Mouse (Mus musculus) hindbrain, embryonic 12.5 days (tissue): ENCODE results near the gene Polr1a. TPM values are rescaled to one million over a fixed set of nuclear protein-coding genes. Genes with fewer than 3 reads are reported as not detected.

Source experiments
- ATAC-seq: fragments of 200-750 bp; cut with Nextera tagmentation; 2 replicates; pipeline ENCODE4 v1.8.0; 2017; ENCODE audit warnings: moderate TSS enrichment; ENCODE audit not compliant: low FRiP score
- H3K27ac ChIP-seq: fragments of 300-500 bp; sonication (generic); 2 replicates; pipeline ENCODE4 v1.5.1; 2016; ENCODE audit warnings: mild to moderate bottlenecking
- H3K27me3 ChIP-seq: fragments of 300-500 bp; sonication (generic); 2 replicates; pipeline ENCODE4 v1.6.1; 2016; ENCODE audit warnings: mild to moderate bottlenecking
- H3K36me3 ChIP-seq: fragments of 300-500 bp; sonication (generic); 2 replicates; pipeline ENCODE4 v1.6.1; 2016; ENCODE audit warnings: mild to moderate bottlenecking
- H3K4me1 ChIP-seq: fragments of 300-500 bp; sonication (generic); 2 replicates; pipeline ENCODE4 v1.6.1; 2016
- H3K4me2 ChIP-seq: fragments of 300-500 bp; sonication (generic); replicated peaks from 2 replicates; pipeline ENCODE4 v1.6.1; 2016; ENCODE audit warnings: mild to moderate bottlenecking
- H3K4me3 ChIP-seq: fragments of 300-500 bp; sonication (generic); 2 replicates; pipeline ENCODE4 v1.5.1; 2016; ENCODE audit warnings: mild to moderate bottlenecking
- H3K9ac ChIP-seq: fragments of 300-500 bp; sonication (generic); 2 replicates; pipeline ENCODE4 v1.6.1; 2016; ENCODE audit warnings: mild to moderate bottlenecking, moderate library complexity
- H3K9me3 ChIP-seq: fragments of 300-500 bp; sonication (generic); replicated peaks from 2 replicates; pipeline ENCODE4 v1.6.1; 2016; ENCODE audit warnings: mild to moderate bottlenecking
- WGBS: fragments of 180-500 bp; shearing (Covaris S2); methylation state at CpG from one replicate; pipeline ENCODE4 v1.1.7; 2016; 5-methylcytosine and 5-hydroxymethylcytosine counted together
- polyA plus RNA-seq: library from polyadenylated mRNA; unstranded; fragments of >200 nt; fragmentation: Nextera tagmentation; extraction: Ambion mirVana; gene quantifications from 2 replicates; pipeline ENCODE4 v1.2.1, GENCODE M21; 2016

Gene Polr1a
- 31.5 and 32.5 TPM in 2 replicates for polyA plus RNA-seq

- peaks cover 8% of the 10 kb centered on the region for H3K4me1 ChIP-seq
- peaks cover 30% of the 10 kb centered on the region for H3K36me3 ChIP-seq
- H3K27me3 ChIP-seq, result no peaks in the 10 kb centered on the region
- under 1% methylated on average over 58 of the region's 58 CpGs for WGBS
- H3K4me2 ChIP-seq, result peak within 1 kb of the TSS; percentile 80
- H3K9me3 ChIP-seq, result no peaks in the 10 kb centered on the region
- ATAC-seq, result peak; percentile 93
- H3K4me3 ChIP-seq, result peak within 1 kb of the TSS; percentile 80
- H3K9ac ChIP-seq, result peak within 1 kb of the TSS; percentile 68
- peak within 1 kb of the TSS; percentile 52; the same call in 1 of the 2 replicates for H3K27ac ChIP-seq
Measured at GRCm38 (mm10) chr6:71908481-71909381, at the start of gene Polr1a, which contains the start of gene Ptcd3. Polr1a (plus strand) TSS chr6:71909053. Ptcd3 (minus strand) TSS chr6:71908750.

DNA sequence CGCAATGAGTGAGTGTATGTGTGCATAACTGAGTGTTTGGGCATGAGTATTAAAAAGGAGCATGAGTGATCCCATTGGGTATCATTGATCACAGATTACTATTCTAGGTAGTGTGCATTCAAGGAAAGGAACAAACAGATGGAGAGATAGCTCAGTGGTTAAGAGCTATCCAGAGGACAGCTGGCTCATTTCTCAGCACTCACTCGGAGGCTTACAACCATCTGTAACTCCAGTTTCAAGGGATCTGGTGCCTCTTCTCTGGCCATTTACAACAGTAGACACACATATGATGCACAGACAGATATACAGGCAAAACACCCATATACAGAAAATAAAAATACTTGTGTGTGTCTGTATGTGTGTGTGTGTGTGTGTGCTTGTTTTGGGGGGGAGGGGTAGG, 41.1 kb upstream of the Polr1a start:
- Histone ChIP-seq H3K36me3 (peaks cover 79% of the 10 kb centered on the region), H3K27ac (no peak overlapping the region), H3K4me1 (no peaks in the 10 kb centered on the region), H3K4me2 (no peak overlapping the region), H3K9me3 (no peaks in the 10 kb centered on the region), H3K9ac (no peak overlapping the region), H3K4me3 (no peak overlapping the region), H3K27me3 (no peaks in the 10 kb centered on the region)
- WGBS, result 91% methylated on average over 2 of the region's 2 CpGs
- no peak for ATAC-seq

DNA sequence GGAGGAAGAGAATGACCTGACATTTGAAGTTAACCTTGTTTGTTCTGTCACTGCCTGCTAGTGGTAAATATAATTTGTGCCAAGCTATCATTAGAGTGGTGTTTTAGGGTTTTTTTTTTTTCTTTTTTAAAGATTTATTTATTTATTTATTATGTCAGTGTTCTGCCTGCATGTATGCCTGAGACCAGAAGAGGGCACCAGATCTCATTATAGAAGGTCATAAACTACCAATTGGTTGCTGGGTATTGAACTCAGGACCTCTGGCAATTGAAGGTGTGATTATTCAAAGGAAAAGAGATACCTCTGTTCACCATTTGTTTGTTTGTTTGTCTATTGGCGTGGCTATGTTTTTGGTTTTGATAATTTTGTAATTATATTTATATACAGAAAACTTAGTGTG, 40.0 kb upstream of the Polr1a start:
- Histone ChIP-seq H3K4me3 (no peak overlapping the region), H3K36me3 (peaks cover 77% of the 10 kb centered on the region), H3K9ac (no peak overlapping the region), H3K9me3 (no peaks in the 10 kb centered on the region), H3K4me2 (no peak overlapping the region), H3K4me1 (no peaks in the 10 kb centered on the region), H3K27ac (no peak overlapping the region), H3K27me3 (no peaks in the 10 kb centered on the region)
- 96% methylated on average over 1 of the region's 1 CpGs for WGBS
- ATAC-seq, result no peak

- ATAC-seq, result no peak
- H3K9me3 ChIP-seq, result no peaks in the 10 kb centered on the region
- no peaks in the 10 kb centered on the region for H3K4me1 ChIP-seq
- no peak overlapping the region for H3K9ac ChIP-seq
- H3K27ac ChIP-seq, result no peak overlapping the region
- no peak overlapping the region for H3K4me2 ChIP-seq
- 96% methylated on average over 9 of the region's 9 CpGs for WGBS
- peaks cover 80% of the 10 kb centered on the region for H3K36me3 ChIP-seq
- no peaks in the 10 kb centered on the region for H3K27me3 ChIP-seq
- no peak overlapping the region for H3K4me3 ChIP-seq
Measured at GRCm38 (mm10) chr6:71871396-71871795, 37.5 kb upstream of the Polr1a start.

DNA sequence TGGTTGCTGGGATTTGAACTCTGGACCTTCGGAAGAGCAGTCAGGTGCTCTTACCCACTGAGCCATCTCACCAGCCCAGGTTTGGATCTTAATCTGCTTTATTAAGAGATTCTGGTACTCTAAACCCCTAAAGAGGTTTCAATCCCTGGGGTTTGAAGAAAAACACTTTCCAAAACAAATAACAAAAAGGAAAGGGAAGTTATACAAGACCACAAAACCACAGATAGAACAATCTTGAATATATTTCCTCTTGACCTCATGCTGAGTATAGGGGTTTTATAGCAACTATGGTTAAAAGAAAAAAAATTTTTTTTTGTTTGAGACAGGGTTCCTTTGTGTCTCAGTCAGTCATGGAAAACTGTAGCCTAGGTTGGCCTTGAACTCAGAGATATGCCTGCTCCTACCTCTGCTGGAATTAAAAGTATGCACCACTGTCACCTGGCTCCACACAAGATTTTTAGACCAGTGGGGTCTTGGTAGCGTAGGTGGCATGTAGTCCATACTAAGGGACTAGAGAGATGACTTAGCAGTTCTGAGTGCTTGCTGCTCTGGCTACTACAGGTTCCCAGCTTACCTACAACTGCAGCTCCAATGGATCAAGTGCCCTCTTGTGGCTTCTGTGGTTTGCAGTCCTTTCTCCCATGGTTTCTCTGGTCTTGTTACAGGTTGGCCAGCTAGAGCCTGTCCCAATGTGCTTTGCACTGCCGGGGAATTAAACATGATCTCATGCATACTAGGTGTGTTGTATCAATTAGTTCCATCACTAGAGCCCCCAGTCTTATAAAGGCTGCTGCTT, 30.7 kb upstream of the Polr1a start:
- Histone ChIP-seq H3K9me3 (no peaks in the 10 kb centered on the region), H3K4me2 (no peak overlapping the region), H3K9ac (no peak overlapping the region), H3K27me3 (no peaks in the 10 kb centered on the region), H3K4me3 (no peak overlapping the region), H3K36me3 (peaks cover 82% of the 10 kb centered on the region), H3K4me1 (no peaks in the 10 kb centered on the region), H3K27ac (no peak overlapping the region)
- no peak for ATAC-seq
- 88% methylated on average over 3 of the region's 3 CpGs for WGBS

DNA sequence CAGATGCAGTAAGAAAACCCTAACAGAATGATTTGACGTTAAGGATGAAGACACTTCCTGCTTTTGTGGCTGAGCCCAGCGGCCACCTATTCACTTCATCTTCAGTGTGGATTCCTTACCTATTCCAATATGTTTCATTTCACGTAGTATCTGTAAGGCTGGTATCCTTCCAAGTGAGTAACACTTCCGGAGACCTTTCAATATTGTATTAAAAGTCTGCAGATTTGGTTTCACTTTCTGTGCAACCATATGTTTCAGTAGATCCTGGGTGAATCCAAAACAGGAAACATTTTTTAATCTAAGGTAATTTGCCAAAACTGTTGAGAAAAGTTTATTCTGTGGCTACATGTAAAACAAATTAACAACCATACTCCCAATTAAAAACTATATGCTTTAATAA, 15.6 kb upstream of the Polr1a start:
- no peaks in the 10 kb centered on the region for H3K4me1 ChIP-seq
- WGBS, result 95% methylated on average over 4 of the region's 4 CpGs
- H3K9me3 ChIP-seq, result no peaks in the 10 kb centered on the region
- H3K36me3 ChIP-seq, result peaks cover 93% of the 10 kb centered on the region
- no peak for ATAC-seq
- H3K27ac ChIP-seq, result no peak overlapping the region
- no peak overlapping the region for H3K4me2 ChIP-seq
- no peaks in the 10 kb centered on the region for H3K27me3 ChIP-seq
- H3K9ac ChIP-seq, result no peak overlapping the region
- H3K4me3 ChIP-seq, result no peak overlapping the region

GRCm38 (mm10) chr6:71907702-71908235, 1.1 kb upstream of the Polr1a start:
- no peak overlapping the region for H3K27ac ChIP-seq
- no peaks in the 10 kb centered on the region for H3K27me3 ChIP-seq
- H3K36me3 ChIP-seq, result peaks cover 31% of the 10 kb centered on the region
- peak overlapping the region; percentile 68 for H3K9ac ChIP-seq
- peak overlapping the region; percentile 80 for H3K4me2 ChIP-seq
- no peaks in the 10 kb centered on the region for H3K9me3 ChIP-seq
- peaks cover 8% of the 10 kb centered on the region for H3K4me1 ChIP-seq
- WGBS, result 13% methylated on average over 4 of the region's 4 CpGs
- H3K4me3 ChIP-seq, result peak overlapping the region; percentile 80
- no peak for ATAC-seq

GRCm38 (mm10) chr6:71909384-71909783, 531 bp downstream of the Polr1a start:
- ATAC-seq, result peak; percentile 36; the same call in 1 of the 2 replicates
- H3K4me3 ChIP-seq, result peak overlapping the region; percentile 80
- peaks cover 29% of the 10 kb centered on the region for H3K36me3 ChIP-seq
- 25% methylated on average over 10 of the region's 10 CpGs for WGBS
- H3K9ac ChIP-seq, result peak overlapping the region; percentile 68
- peak overlapping the region; percentile 80 for H3K4me2 ChIP-seq
- H3K27me3 ChIP-seq, result no peaks in the 10 kb centered on the region
- peaks cover 8% of the 10 kb centered on the region for H3K4me1 ChIP-seq
- no peak overlapping the region for H3K27ac ChIP-seq
- no peaks in the 10 kb centered on the region for H3K9me3 ChIP-seq

- WGBS, result 80% methylated on average over 6 of the region's 6 CpGs
- H3K36me3 ChIP-seq, result peaks cover 26% of the 10 kb centered on the region
- peak overlapping the region; percentile 80 for H3K4me2 ChIP-seq
- H3K4me3 ChIP-seq, result peak overlapping the region; percentile 80; the same call in 1 of the 2 replicates
- no peak overlapping the region for H3K9ac ChIP-seq
- H3K9me3 ChIP-seq, result no peaks in the 10 kb centered on the region
- no peak overlapping the region for H3K27ac ChIP-seq
- ATAC-seq, result no peak
- peaks cover 8% of the 10 kb centered on the region for H3K4me1 ChIP-seq
- no peaks in the 10 kb centered on the region for H3K27me3 ChIP-seq
Measured at GRCm38 (mm10) chr6:71909840-71910239, 987 bp downstream of the Polr1a start.

- WGBS, result 86% methylated on average over 5 of the region's 5 CpGs
- no peak overlapping the region for H3K4me3 ChIP-seq
- H3K27ac ChIP-seq, result no peak overlapping the region
- peaks cover 8% of the 10 kb centered on the region for H3K4me1 ChIP-seq
- H3K9me3 ChIP-seq, result no peaks in the 10 kb centered on the region
- ATAC-seq, result no peak
- no peak overlapping the region for H3K4me2 ChIP-seq
- peaks cover 28% of the 10 kb centered on the region for H3K36me3 ChIP-seq
- H3K27me3 ChIP-seq, result no peaks in the 10 kb centered on the region
- H3K9ac ChIP-seq, result no peak overlapping the region
Measured at GRCm38 (mm10) chr6:71911686-71912450, 3.0 kb downstream of the Polr1a start.

GRCm38 (mm10) chr6:71920752-71921151, 11.9 kb downstream of the Polr1a start:
- no peak overlapping the region for H3K4me3 ChIP-seq
- H3K9me3 ChIP-seq, result no peaks in the 10 kb centered on the region
- H3K36me3 ChIP-seq, result peaks cover 72% of the 10 kb centered on the region
- no peaks in the 10 kb centered on the region for H3K4me1 ChIP-seq
- H3K4me2 ChIP-seq, result no peak overlapping the region
- no peak for ATAC-seq
- WGBS, result 98% methylated on average over 7 of the region's 7 CpGs
- no peaks in the 10 kb centered on the region for H3K27me3 ChIP-seq
- no peak overlapping the region for H3K9ac ChIP-seq
- no peak overlapping the region for H3K27ac ChIP-seq
